Mouse (Mus musculus): ENCODE data around the gene Macrod2.

Macrod2 gene

GRCm38 (mm10) chr2:140793886-140794608 lies 398.9 kb downstream of the Macrod2 start:
- no peak for DNase-seq (ENCODE audit: low spot score)

- DNase-seq (ENCODE audit: low spot score): no peak
Observed at GRCm38 (mm10) chr2:140811693-140812092, 416.6 kb downstream of the Macrod2 start.

- no peak for DNase-seq (ENCODE audit: low spot score)
Observed at GRCm38 (mm10) chr2:140819391-140820120, 424.4 kb downstream of the Macrod2 start.

GRCm38 (mm10) chr2:140822378-140822777 lies 427.3 kb downstream of the Macrod2 start:
- no peak for DNase-seq (ENCODE audit: low spot score)

- no peak for DNase-seq (ENCODE audit: low spot score)
Observed at GRCm38 (mm10) chr2:140826241-140826640, 431.1 kb downstream of the Macrod2 start.

- no peak for DNase-seq (ENCODE audit: low spot score)
Observed at GRCm38 (mm10) chr2:140828859-140829258, 433.8 kb downstream of the Macrod2 start.

GRCm38 (mm10) chr2:140830086-140830485 lies 435.0 kb downstream of the Macrod2 start:
- DNase-seq (ENCODE audit: low spot score): no peak

- no peak for DNase-seq (ENCODE audit: low spot score)
Observed at GRCm38 (mm10) chr2:140839371-140839770, 444.3 kb downstream of the Macrod2 start.

GRCm38 (mm10) chr2:140839880-140840279 lies 444.8 kb downstream of the Macrod2 start:
- DNase-seq (ENCODE audit: low spot score): peak; percentile 20

- DNase-seq (ENCODE audit: low spot score): no peak
Observed at GRCm38 (mm10) chr2:140844030-140844429, 448.9 kb downstream of the Macrod2 start.

- DNase-seq (ENCODE audit: low spot score): no peak
Observed at GRCm38 (mm10) chr2:140847817-140848428, 452.8 kb downstream of the Macrod2 start.

- DNase-seq (ENCODE audit: low spot score): no peak
Observed at GRCm38 (mm10) chr2:140853538-140853937, 458.4 kb downstream of the Macrod2 start.

GRCm38 (mm10) chr2:140861356-140861755 lies 466.2 kb downstream of the Macrod2 start:
- DNase-seq (ENCODE audit: low spot score): no peak

GRCm38 (mm10) chr2:140862736-140863135 lies 467.6 kb downstream of the Macrod2 start:
- DNase-seq (ENCODE audit: low spot score): no peak

- DNase-seq (ENCODE audit: low spot score): no peak
Observed at GRCm38 (mm10) chr2:140865636-140866035, 470.5 kb downstream of the Macrod2 start.

- no peak for DNase-seq (ENCODE audit: low spot score)
Observed at GRCm38 (mm10) chr2:140867116-140867515, 472.0 kb downstream of the Macrod2 start.

GRCm38 (mm10) chr2:140885176-140885575 lies 490.1 kb downstream of the Macrod2 start:
- no peak for DNase-seq (ENCODE audit: low spot score)

- DNase-seq (ENCODE audit: low spot score): no peak
Observed at GRCm38 (mm10) chr2:140890683-140891082, 495.6 kb downstream of the Macrod2 start.

GRCm38 (mm10) chr2:140896396-140897082 lies 501.4 kb downstream of the Macrod2 start:
- DNase-seq (ENCODE audit: low spot score): no peak

GRCm38 (mm10) chr2:140898408-140898985 lies 503.4 kb downstream of the Macrod2 start:
- no peak for DNase-seq (ENCODE audit: low spot score)

- no peak for DNase-seq (ENCODE audit: low spot score)
Observed at GRCm38 (mm10) chr2:140905331-140905730, 510.2 kb downstream of the Macrod2 start.

GRCm38 (mm10) chr2:140906123-140906522 lies 511.0 kb downstream of the Macrod2 start:
- DNase-seq (ENCODE audit: low spot score): no peak

Data from testis, postnatal 14 days (tissue).